In the genomic region with DNA sequence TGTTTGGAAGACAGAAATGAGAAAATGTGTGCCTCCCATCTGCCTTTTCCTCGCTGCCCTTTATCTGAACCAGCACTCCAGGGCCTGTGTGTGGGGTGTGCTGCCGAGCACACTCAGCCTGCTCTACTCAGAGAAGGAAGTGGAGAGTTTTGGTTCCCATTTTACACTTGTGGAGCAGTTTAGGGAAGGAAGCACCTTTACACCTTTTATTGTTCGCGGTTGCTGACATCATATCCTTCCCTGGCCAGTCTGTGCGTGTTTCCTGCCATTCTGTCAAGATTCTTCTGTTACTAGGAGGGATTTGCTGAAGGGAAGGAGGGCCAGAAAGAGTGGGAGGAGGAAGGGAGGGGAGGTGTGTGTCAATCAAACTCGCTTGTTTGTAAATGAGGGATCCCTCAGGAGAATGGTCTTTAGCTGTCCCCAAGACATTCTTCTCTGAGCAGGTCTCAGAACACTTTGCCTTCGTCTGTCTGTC, we compare ENCODE assay signal across 8 mouse cellular contexts.
DNase-seq lines count a peak whose midpoint lies in the region; ATAC-seq and TF ChIP-seq lines count a peak whose summit lies in the region.

No protein-coding gene starts in this region.

- H3K36me3 ChIP-seq in embryonic facial prominence, embryonic 13.5 days: 0 out of 2 replicates have a peak, but pooled peaks cover 6% of the 10 kb centered on the region
- no peaks in the 10 kb centered on the region for H3K36me3 ChIP-seq in liver, postnatal 0 days (replicated peaks; ENCODE audit: insufficient read depth, low read length)

- H3K27me3 ChIP-seq in embryonic facial prominence, embryonic 13.5 days: no peaks in the 10 kb centered on the region
- no peaks in the 10 kb centered on the region for H3K27me3 ChIP-seq in liver, postnatal 0 days (ENCODE audit: insufficient read depth, low read length)
- no peaks in the 10 kb centered on the region for H3K27me3 ChIP-seq in cerebellum, adult 2 months (ENCODE audit: control insufficient read depth, insufficient read depth, low read length)

- DNase-seq in layer of hippocampus, adult 2 months (ENCODE audit: low spot score in 2 of 2): no peak
- DNase-seq in layer of hippocampus, adult 8-10 months (ENCODE audit: low spot score in 2 of 2): no peak
- peak; percentile 42 for DNase-seq in R1 (ENCODE audit: low read depth, low spot score)
- DNase-seq in induced T-regulatory cell, adult 2 months (ENCODE audit: low read depth): peak; percentile 63
- peak; percentile 54 for DNase-seq in liver, postnatal 0 days
- peak; percentile 90 to 92 for DNase-seq in spleen, postnatal 36 days (ENCODE audit: low spot score in 2 of 2)
- DNase-seq in cerebellum, adult 2 months: no peak

- no peak for TF ChIP-seq CTCF in layer of hippocampus, adult 2 months (conservative IDR thresholded peaks at IDR 0.05)
- TF ChIP-seq CTCF in liver, postnatal 0 days (IDR thresholded peaks at IDR 0.05; ENCODE audit: low read depth): no peak
- no peak for TF ChIP-seq CTCF in cerebellum, adult 2 months (IDR thresholded peaks at IDR 0.05; ENCODE audit: borderline replicate concordance, insufficient read depth, low read depth, low read length)

- peak overlapping the region; percentile 12; the same call in 1 of the 2 replicates for H3K4me2 ChIP-seq in embryonic facial prominence, embryonic 13.5 days
- H3K4me2 ChIP-seq in liver, postnatal 0 days (ENCODE audit: low read depth, low read length): peak overlapping the region; percentile 58

- peak overlapping the region; percentile 76 for H3K27ac ChIP-seq in layer of hippocampus, adult 2 months
- peak overlapping the region; percentile 39 for H3K27ac ChIP-seq in embryonic facial prominence, embryonic 13.5 days
- peak overlapping the region; percentile 86 for H3K27ac ChIP-seq in liver, postnatal 0 days (ENCODE audit: low read depth)
- no peak overlapping the region for H3K27ac ChIP-seq in cerebellum, adult 2 months (ENCODE audit: insufficient read depth, low read length)

- H3K9me3 ChIP-seq in embryonic facial prominence, embryonic 13.5 days: no peaks in the 10 kb centered on the region
- no peaks in the 10 kb centered on the region for H3K9me3 ChIP-seq in liver, postnatal 0 days (ENCODE audit: low read length)

- no peak for TF ChIP-seq POLR2A in cerebellum, adult 2 months (IDR thresholded peaks at IDR 0.05; ENCODE audit: borderline replicate concordance, insufficient read depth, low read length)

- 0 out of 2 replicates have a peak, but pooled peaks have one; percentile 43 for ATAC-seq in embryonic facial prominence, embryonic 13.5 days (ENCODE audit: insufficient number of reproducible peaks, insufficient read depth, low FRiP score, low TSS enrichment, low read depth)
- ATAC-seq in liver, postnatal 0 days: peak; percentile 90

- peak; percentile 77 for TF ChIP-seq EP300 in liver, postnatal 0 days (IDR thresholded peaks at IDR 0.05; ENCODE audit: low read depth)

- H3K4me3 ChIP-seq in layer of hippocampus, adult 2 months: no peak overlapping the region; the same call in 1 of the 2 replicates
- no peak overlapping the region for H3K4me3 ChIP-seq in embryonic facial prominence, embryonic 13.5 days
- peak overlapping the region; percentile 19 for H3K4me3 ChIP-seq in liver, postnatal 0 days (ENCODE audit: low read depth, low read length)
- no peak overlapping the region for H3K4me3 ChIP-seq in cerebellum, adult 2 months (replicated peaks; ENCODE audit: insufficient read depth, low read depth, low read length)

- peaks cover 20% of the 10 kb centered on the region for H3K4me1 ChIP-seq in embryonic facial prominence, embryonic 13.5 days
- peaks cover 13% of the 10 kb centered on the region for H3K4me1 ChIP-seq in liver, postnatal 0 days (ENCODE audit: insufficient read depth)
- H3K4me1 ChIP-seq in cerebellum, adult 2 months (ENCODE audit: control insufficient read depth, insufficient read depth, low read length): no peaks in the 10 kb centered on the region

- H3K9ac ChIP-seq in embryonic facial prominence, embryonic 13.5 days: no peak overlapping the region
- peak overlapping the region; percentile 4; the same call in 1 of the 2 replicates for H3K9ac ChIP-seq in liver, postnatal 0 days (replicated peaks)

- WGBS in embryonic facial prominence, embryonic 13.5 days: 29% methylated on average over 7 of the region's 7 CpGs
- 14% methylated on average over 7 of the region's 7 CpGs for WGBS in liver, postnatal 0 days (ENCODE audit: insufficient replicate concordance)
- WGBS in cerebellum, adult 2 months: 65% methylated on average over 7 of the region's 7 CpGs

Comparison
In these comparisons a context has a peak if more than half of its experiments do, and no peak if none do; other contexts are left out.
1. DNase-seq: peak in R1 (single experiment), induced T-regulatory cell, adult 2 months (single experiment), liver, postnatal 0 days (single experiment) and spleen, postnatal 36 days (2 of 2); none in layer of hippocampus, adult 2 months (0 of 2), layer of hippocampus, adult 8-10 months (0 of 2) and cerebellum, adult 2 months (0 of 2).